Mouse (Mus musculus) stomach, embryonic 15.5 days (tissue): ENCODE results near the gene Tpcn1. TPM values are rescaled to one million over a fixed set of nuclear protein-coding genes. Genes with fewer than 3 reads are reported as not detected.

Source experiments
- ATAC-seq: fragments of 200-750 bp; cut with Nextera tagmentation; 2 replicates; pipeline ENCODE4 v1.8.0; 2017; ENCODE audit warnings: low read depth, moderate number of reproducible peaks, moderate TSS enrichment; ENCODE audit not compliant: insufficient read depth, low FRiP score
- H3K27ac ChIP-seq: fragments of 300-500 bp; sonication (generic); 2 replicates; pipeline ENCODE4 v1.5.1; 2015; ENCODE audit warnings: mild to moderate bottlenecking, inconsistent platforms
- H3K27me3 ChIP-seq: fragments of 300-500 bp; sonication (generic); replicated peaks from 2 replicates; pipeline ENCODE4 v1.6.1; 2015; ENCODE audit warnings: inconsistent platforms
- H3K36me3 ChIP-seq: fragments of 300-500 bp; sonication (generic); 2 replicates; pipeline ENCODE4 v1.6.1; 2015; ENCODE audit warnings: inconsistent platforms
- H3K4me1 ChIP-seq: fragments of 300-500 bp; sonication (generic); 2 replicates; pipeline ENCODE4 v1.6.1; 2015; ENCODE audit warnings: inconsistent platforms
- H3K4me2 ChIP-seq: fragments of 300-500 bp; sonication (generic); 2 replicates; pipeline ENCODE4 v1.6.1; 2015; ENCODE audit warnings: mild to moderate bottlenecking, inconsistent platforms
- H3K4me3 ChIP-seq: fragments of 300-500 bp; sonication (generic); replicated peaks from 2 replicates; pipeline ENCODE4 v1.5.1; 2015; ENCODE audit warnings: inconsistent platforms
- H3K9ac ChIP-seq: fragments of 300-500 bp; sonication (generic); 2 replicates; pipeline ENCODE4 v1.6.1; 2015; ENCODE audit warnings: inconsistent platforms
- H3K9me3 ChIP-seq: fragments of 300-500 bp; sonication (generic); 2 replicates; pipeline ENCODE4 v1.6.1; 2016; ENCODE audit warnings: inconsistent platforms
- WGBS: fragments of 180-500 bp; shearing (Covaris S2); methylation state at CpG from one replicate; pipeline ENCODE4 v1.1.7; 2015; 5-methylcytosine and 5-hydroxymethylcytosine counted together
- polyA plus RNA-seq: library from polyadenylated mRNA; unstranded; fragments of >200 nt; fragmentation: Nextera tagmentation; extraction: Ambion mirVana; gene quantifications from 2 replicates; pipeline ENCODE4 v1.2.1, GENCODE M21; 2015

Gene Tpcn1
- polyA plus RNA-seq, 1 experiment from 2014 or later: 25.7 TPM

- H3K27ac ChIP-seq: peak overlapping the region; percentile 58; the same call in 1 of the 2 replicates
Measured at GRCm38 (mm10) chr5:120515451-120515850, 73.0 kb downstream of the Tpcn1 start.

DNA sequence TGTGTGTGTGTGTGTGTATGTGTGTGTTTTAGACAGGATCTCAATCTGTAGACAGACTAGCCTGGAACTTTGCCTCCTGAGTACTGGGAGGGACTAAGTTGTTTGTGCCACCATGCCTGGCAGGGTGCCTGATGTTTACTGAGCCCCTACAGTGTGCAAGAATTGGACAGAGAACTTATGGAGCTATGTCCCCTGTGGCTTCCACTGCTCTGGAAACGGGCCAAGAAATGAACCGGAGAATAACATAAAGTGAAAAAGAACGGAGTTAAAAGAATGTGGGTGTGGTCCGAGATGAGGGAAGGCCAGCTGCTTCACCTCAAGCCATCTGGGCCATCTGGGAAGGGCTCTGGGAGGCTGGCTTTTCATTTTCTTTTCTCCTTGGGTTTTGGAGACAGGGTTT is 73.7 kb downstream of the Tpcn1 start:
- ATAC-seq: no peak
- WGBS: 13% methylated on average over 4 of the region's 4 CpGs
- Histone ChIP-seq H3K36me3 (no peaks in the 10 kb centered on the region), H3K9ac (no peak overlapping the region), H3K4me3 (no peak overlapping the region), H3K4me1 (peaks cover 41% of the 10 kb centered on the region), H3K4me2 (no peak overlapping the region), H3K9me3 (no peaks in the 10 kb centered on the region), H3K27me3 (no peaks in the 10 kb centered on the region), H3K27ac (peak overlapping the region; percentile 58; the same call in 1 of the 2 replicates)

More at GRCm38 (mm10) chr5:120515451-120515850, 73.0 kb downstream of the Tpcn1 start:
- no peak overlapping the region for H3K4me3 ChIP-seq
- no peak overlapping the region for H3K4me2 ChIP-seq
- WGBS: 74% methylated on average over 7 of the region's 7 CpGs
- H3K9me3 ChIP-seq: no peaks in the 10 kb centered on the region
- no peak overlapping the region for H3K9ac ChIP-seq
- no peaks in the 10 kb centered on the region for H3K36me3 ChIP-seq
- H3K4me1 ChIP-seq: peaks cover 39% of the 10 kb centered on the region
- ATAC-seq: no peak
- no peaks in the 10 kb centered on the region for H3K27me3 ChIP-seq

DNA sequence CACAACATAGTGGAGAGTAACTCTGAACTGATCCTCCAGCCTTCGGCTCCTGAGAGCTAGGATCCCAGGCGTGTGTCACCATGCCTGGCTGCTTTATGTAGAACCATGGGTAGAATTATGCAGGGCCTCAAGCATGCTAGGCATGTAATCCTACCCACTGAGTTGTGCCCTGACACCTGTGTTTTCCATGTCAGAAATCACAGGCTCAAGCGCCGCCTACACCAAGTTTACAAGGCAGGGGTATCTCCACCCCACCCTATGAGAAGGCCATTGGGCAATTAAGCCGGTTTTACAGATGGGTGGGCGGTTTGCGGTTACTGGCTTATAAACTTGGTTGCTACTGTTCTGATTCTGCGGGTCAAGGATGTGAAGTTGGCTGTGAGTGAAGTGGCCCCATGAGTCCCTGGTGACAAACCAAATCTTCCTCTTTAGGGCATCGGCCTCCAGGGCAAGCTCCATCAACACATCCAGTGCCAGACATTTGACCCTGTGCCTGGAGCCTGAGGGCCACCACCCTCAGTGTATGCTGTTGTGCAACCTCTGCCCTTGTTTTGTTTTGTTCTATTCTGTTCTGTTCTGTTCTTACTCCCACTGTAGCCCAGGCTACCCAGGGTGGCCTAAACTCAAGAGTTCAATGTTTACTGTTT is 74.3 kb downstream of the Tpcn1 start:
- Histone ChIP-seq H3K9ac (no peak overlapping the region), H3K36me3 (no peaks in the 10 kb centered on the region), H3K9me3 (no peaks in the 10 kb centered on the region), H3K4me1 (peaks cover 41% of the 10 kb centered on the region), H3K27ac (0 out of 2 replicates have a peak overlapping the region, but pooled peaks have one; percentile 6), H3K27me3 (no peaks in the 10 kb centered on the region), H3K4me3 (no peak overlapping the region), H3K4me2 (no peak overlapping the region)
- no peak for ATAC-seq
- 82% methylated on average over 9 of the region's 9 CpGs for WGBS

DNA sequence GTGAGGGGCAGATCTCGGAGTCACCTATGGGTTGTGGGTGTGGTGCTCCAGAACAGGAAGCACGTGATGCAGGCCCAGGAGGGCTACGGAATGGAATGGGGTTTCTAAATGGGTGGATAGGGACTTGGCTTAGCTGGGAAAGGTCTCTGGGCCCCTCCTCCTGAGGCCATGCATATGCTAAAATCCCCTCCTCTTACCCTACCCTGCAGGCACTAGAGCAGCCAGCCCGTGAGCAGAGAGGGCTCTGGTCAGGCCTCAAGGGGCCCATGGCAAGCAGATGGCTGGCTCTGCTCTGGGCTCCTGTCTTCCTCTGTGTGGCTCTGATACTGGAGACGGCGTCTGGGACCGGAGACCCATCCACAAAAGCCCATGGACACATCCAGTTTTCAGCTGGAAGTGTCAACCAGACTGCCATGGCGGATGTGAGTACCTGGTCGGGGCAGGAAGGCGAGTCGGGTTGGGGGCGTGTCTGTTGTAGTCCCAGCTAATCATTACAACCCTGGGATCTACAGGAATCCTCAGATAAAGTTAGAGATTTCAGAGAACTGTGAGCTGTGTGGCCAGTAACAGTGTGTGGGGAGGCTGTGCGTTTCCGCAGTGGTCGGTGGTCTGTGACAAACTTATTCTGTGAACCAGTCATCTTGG is 75.4 kb downstream of the Tpcn1 start:
- Histone ChIP-seq H3K36me3 (no peaks in the 10 kb centered on the region), H3K4me1 (peaks cover 41% of the 10 kb centered on the region), H3K4me2 (no peak overlapping the region), H3K27me3 (no peaks in the 10 kb centered on the region), H3K9me3 (no peaks in the 10 kb centered on the region), H3K27ac (no peak overlapping the region), H3K9ac (no peak overlapping the region), H3K4me3 (no peak overlapping the region)
- ATAC-seq: no peak
- 61% methylated on average over 15 of the region's 15 CpGs for WGBS

DNA sequence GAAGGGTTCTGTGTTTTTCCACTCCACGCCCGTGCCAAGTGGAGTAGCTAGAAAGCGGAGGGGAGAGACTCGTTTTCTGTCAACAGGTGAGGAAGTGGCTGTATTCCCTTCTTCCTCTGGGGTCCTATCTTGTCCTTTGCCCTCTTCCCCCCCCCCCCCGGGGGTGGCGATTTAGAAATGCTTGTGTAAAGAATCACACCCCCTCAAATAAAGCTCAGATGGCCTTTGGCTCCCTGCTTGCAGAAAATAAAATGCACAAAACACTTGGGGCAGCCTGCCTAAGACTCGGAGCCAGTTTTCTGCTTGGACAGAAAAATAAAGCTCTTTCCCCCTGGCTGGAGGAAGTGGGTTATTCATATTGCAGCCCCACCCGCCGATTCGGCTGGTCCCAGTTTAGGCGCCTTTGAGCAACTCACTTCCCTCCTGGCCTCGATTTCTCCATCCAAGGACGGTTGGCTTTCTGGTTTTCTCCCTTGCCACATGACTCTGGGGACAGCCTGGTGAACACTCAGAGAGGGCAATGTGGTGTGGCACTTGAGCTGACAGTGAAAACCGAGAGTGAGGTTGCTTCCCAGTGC is 76.7 kb downstream of the Tpcn1 start:
- Histone ChIP-seq H3K4me2 (peak overlapping the region; percentile 67), H3K4me1 (peaks cover 34% of the 10 kb centered on the region), H3K9me3 (no peaks in the 10 kb centered on the region), H3K4me3 (peak overlapping the region; percentile 52), H3K27ac (no peak overlapping the region), H3K36me3 (no peaks in the 10 kb centered on the region), H3K9ac (peak overlapping the region; percentile 8; the same call in 1 of the 2 replicates), H3K27me3 (no peaks in the 10 kb centered on the region)
- ATAC-seq: no peak
- WGBS: 19% methylated on average over 14 of the region's 14 CpGs

GRCm38 (mm10) chr5:120510982-120511642 is 77.4 kb downstream of the Tpcn1 start, which contains the start of gene Slc8b1:
Gene Slc8b1 (plus strand): TSS chr5:120511168.
- Histone ChIP-seq H3K9me3 (no peaks in the 10 kb centered on the region), H3K4me2 (peak within 1 kb of the TSS; percentile 67), H3K9ac (peak within 1 kb of the TSS; percentile 8; the same call in 1 of the 2 replicates), H3K27ac (no peak within 1 kb of the TSS), H3K4me1 (peaks cover 31% of the 10 kb centered on the region), H3K27me3 (no peaks in the 10 kb centered on the region), H3K4me3 (peak within 1 kb of the TSS; percentile 52), H3K36me3 (no peaks in the 10 kb centered on the region)
- under 1% methylated on average over 36 of the region's 36 CpGs for WGBS
- peak; percentile 91 for ATAC-seq

- Histone ChIP-seq H3K4me2 (no peak overlapping the region), H3K27ac (no peak overlapping the region), H3K4me1 (peaks cover 21% of the 10 kb centered on the region), H3K27me3 (no peaks in the 10 kb centered on the region), H3K9me3 (no peaks in the 10 kb centered on the region), H3K4me3 (no peak overlapping the region), H3K36me3 (no peaks in the 10 kb centered on the region), H3K9ac (no peak overlapping the region)
- WGBS: 53% methylated on average over 4 of the region's 4 CpGs
- ATAC-seq: no peak
Measured at GRCm38 (mm10) chr5:120507311-120507710, 81.2 kb downstream of the Tpcn1 start.

GRCm38 (mm10) chr5:120506490-120506889 is 82.0 kb downstream of the Tpcn1 start:
- Histone ChIP-seq H3K27ac (no peak overlapping the region), H3K9ac (no peak overlapping the region), H3K4me2 (no peak overlapping the region), H3K27me3 (no peaks in the 10 kb centered on the region), H3K4me3 (no peak overlapping the region), H3K4me1 (peaks cover 26% of the 10 kb centered on the region), H3K36me3 (no peaks in the 10 kb centered on the region), H3K9me3 (no peaks in the 10 kb centered on the region)
- no peak for ATAC-seq
- WGBS: 49% methylated on average over 9 of the region's 9 CpGs

DNA sequence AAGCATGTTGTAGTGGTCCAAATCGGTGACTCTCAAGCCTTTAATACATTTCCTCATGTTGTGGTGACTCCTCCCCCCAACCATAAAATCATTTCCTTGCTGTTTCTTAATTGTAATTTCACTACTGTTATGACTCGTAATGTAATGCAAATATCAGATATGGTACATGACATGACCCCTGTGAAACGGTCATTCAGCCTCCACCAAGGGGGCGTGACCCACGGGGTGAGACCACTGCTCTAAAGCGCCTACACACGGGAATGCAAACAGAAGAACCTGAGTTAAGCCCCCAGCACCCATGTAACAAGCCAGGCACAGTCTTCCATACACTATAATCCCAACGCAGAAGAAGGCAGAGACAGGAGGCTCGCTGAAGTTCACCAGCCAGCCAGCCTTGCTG is 82.7 kb downstream of the Tpcn1 start:
- Histone ChIP-seq H3K4me3 (no peak overlapping the region), H3K27ac (no peak overlapping the region), H3K9ac (no peak overlapping the region), H3K27me3 (no peaks in the 10 kb centered on the region), H3K9me3 (no peaks in the 10 kb centered on the region), H3K4me2 (peak overlapping the region; percentile 35; the same call in 1 of the 2 replicates), H3K4me1 (peaks cover 26% of the 10 kb centered on the region), H3K36me3 (no peaks in the 10 kb centered on the region)
- ATAC-seq: no peak
- 60% methylated on average over 9 of the region's 9 CpGs for WGBS

DNA sequence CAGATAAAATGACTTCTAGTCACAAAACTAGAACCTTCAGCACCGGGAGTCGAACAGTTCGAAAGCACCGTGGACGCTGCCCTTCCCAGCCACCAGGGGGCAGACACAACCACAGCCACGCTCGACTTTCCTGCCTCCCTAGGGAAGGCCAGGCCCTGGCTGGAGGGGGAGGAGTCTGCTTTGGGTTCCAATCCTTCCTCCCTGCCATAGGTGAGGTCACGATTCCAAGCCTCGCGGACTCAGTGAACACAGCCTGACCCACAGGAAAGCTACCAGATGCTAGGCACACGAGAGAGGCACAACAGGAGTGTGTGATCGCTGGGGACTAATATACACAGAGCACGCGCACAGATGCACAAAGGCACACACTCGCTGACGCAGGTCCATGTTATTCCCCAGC is 83.1 kb downstream of the Tpcn1 start:
- no peak overlapping the region for H3K9ac ChIP-seq
- no peaks in the 10 kb centered on the region for H3K36me3 ChIP-seq
- WGBS: 22% methylated on average over 16 of the region's 16 CpGs
- H3K27me3 ChIP-seq: no peaks in the 10 kb centered on the region
- 0 out of 2 replicates have a peak, but pooled peaks have one; percentile 44 for ATAC-seq
- no peak overlapping the region for H3K4me3 ChIP-seq
- H3K4me2 ChIP-seq: peak overlapping the region; percentile 35
- no peaks in the 10 kb centered on the region for H3K9me3 ChIP-seq
- no peak overlapping the region for H3K27ac ChIP-seq
- peaks cover 22% of the 10 kb centered on the region for H3K4me1 ChIP-seq

DNA sequence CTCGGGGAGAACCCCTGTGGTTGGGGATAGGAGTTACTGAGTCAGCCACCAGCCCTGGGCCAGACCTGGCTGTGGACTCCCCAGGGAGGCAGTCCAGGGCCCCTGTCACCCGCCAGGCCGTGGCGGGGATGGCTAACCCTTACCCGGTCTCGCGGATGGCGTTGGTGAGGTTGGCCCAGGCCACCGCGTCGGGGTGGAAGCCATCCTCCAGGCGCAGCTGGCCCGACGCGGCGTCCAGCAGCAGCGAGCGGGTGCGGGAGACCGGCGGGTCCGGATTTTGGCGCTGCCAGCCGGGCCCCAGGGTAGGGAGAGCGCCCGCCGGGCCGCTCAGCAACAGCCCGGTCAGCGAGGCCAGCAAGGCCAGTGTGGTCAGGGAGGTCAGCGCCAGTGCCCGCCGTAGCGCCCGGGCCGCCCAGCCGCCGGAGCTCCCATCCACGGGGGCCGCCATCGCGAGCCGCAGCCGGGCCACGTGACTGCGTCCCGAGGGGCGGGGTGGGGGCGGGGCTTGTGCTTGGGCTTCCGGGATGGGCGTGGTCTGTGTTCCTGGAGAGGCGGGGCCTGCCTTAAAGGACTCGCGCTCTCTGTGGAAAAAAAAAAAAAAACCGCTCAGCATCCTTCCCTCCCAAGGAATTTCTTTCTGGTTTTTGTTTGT is 85.2 kb downstream of the Tpcn1 start, which contains the start of gene Plbd2:
TSS of gene Plbd2 (minus strand) at position 482 of the 652 bp plus-strand sequence.
- peak within 1 kb of the TSS; percentile 81 for H3K9ac ChIP-seq
- peak within 1 kb of the TSS; percentile 87 for H3K4me2 ChIP-seq
- no peaks in the 10 kb centered on the region for H3K9me3 ChIP-seq
- no peaks in the 10 kb centered on the region for H3K36me3 ChIP-seq
- ATAC-seq: peak; percentile 45
- H3K27me3 ChIP-seq: no peaks in the 10 kb centered on the region
- WGBS: under 1% methylated on average over 49 of the region's 55 CpGs
- H3K27ac ChIP-seq: no peak within 1 kb of the TSS
- peak within 1 kb of the TSS; percentile 75 for H3K4me3 ChIP-seq
- peaks cover 21% of the 10 kb centered on the region for H3K4me1 ChIP-seq
